ENCODE assay signal across 8 mouse cellular contexts in genomic region chr11:78176402-78176862, GRCm38 (mm10). TPM values are rescaled to one million over a fixed set of nuclear protein-coding genes. Genes with fewer than 3 reads are reported as not detected.
DNase-seq lines count a peak whose midpoint lies in the region; TF ChIP-seq lines count a peak whose summit lies in the region.

Nek8 (minus strand) TSS chr11:78176675.
Tlcd1 (plus strand) TSS chr11:78176711.

- TF ChIP-seq POLR2A in cerebellum, adult 2 months (IDR thresholded peaks at IDR 0.05; ENCODE audit: borderline replicate concordance, insufficient read depth, low read length), result no peak

- peaks cover 5% of the 10 kb centered on the region for H3K4me1 ChIP-seq in cerebellum, adult 2 months (ENCODE audit: control insufficient read depth, insufficient read depth, low read length)
- H3K4me1 ChIP-seq in hindbrain, embryonic 10.5 days (replicated peaks), result peaks cover 52% of the 10 kb centered on the region

- peak; percentile 96 for DNase-seq in Muller cell, postnatal 12 days (ENCODE audit: inconsistent ontology term)
- DNase-seq in cerebellum, adult 2 months, result peak; percentile 78 to 79
- DNase-seq in forelimb bud, embryonic 11.5 days (ENCODE audit: low read depth, low spot score), result peak; percentile 83
- peak; percentile 91 for DNase-seq in hindbrain, embryonic 10.5 days (ENCODE audit: low spot score)
- peak; percentile 83 to 84 for DNase-seq in layer of hippocampus, postnatal 14 days (ENCODE audit: low spot score in 2 of 2)
- peak; percentile 94 for DNase-seq in lung, postnatal 25 days (ENCODE audit: low spot score)
- DNase-seq in ovary, postnatal 36 days (ENCODE audit: low spot score), result peak; percentile 94
- peak; percentile 96 for DNase-seq in thymus, postnatal 25 days

- peaks cover 30% of the 10 kb centered on the region for H3K36me3 ChIP-seq in hindbrain, embryonic 10.5 days

- H3K27ac ChIP-seq in cerebellum, adult 2 months (ENCODE audit: insufficient read depth, low read length), result no peak within 1 kb of the TSS
- H3K27ac ChIP-seq in hindbrain, embryonic 10.5 days, result peak within 1 kb of the TSS; percentile 93

- no peak for TF ChIP-seq CTCF in cerebellum, adult 2 months (IDR thresholded peaks at IDR 0.05; ENCODE audit: borderline replicate concordance, insufficient read depth, low read depth, low read length)

- no peaks in the 10 kb centered on the region for H3K9me3 ChIP-seq in hindbrain, embryonic 10.5 days

- peak within 1 kb of the TSS; percentile 97 for H3K4me3 ChIP-seq in cerebellum, adult 2 months (replicated peaks; ENCODE audit: insufficient read depth, low read depth, low read length)
- H3K4me3 ChIP-seq in hindbrain, embryonic 10.5 days, result peak within 1 kb of the TSS; percentile 62

- no peaks in the 10 kb centered on the region for H3K27me3 ChIP-seq in cerebellum, adult 2 months (ENCODE audit: control insufficient read depth, insufficient read depth, low read length)
- no peaks in the 10 kb centered on the region for H3K27me3 ChIP-seq in hindbrain, embryonic 10.5 days (ENCODE audit: insufficient read depth, poor library complexity, severe bottlenecking)

- under 1% methylated on average over 32 of the region's 32 CpGs for WGBS in cerebellum, adult 2 months
- under 1% methylated on average over 32 of the region's 32 CpGs for WGBS in hindbrain, embryonic 10.5 days

RNA-seq across cellular contexts. Expression of gene Nek8, which starts in this region (rescaled TPM):
- 4.8 and 5.8 TPM in 2 replicates for polyA plus RNA-seq in cerebellum, adult 2 months (2012; rRNA removed)
- 11.3 and 12.1 TPM in 2 replicates for polyA plus RNA-seq in hindbrain, embryonic 10.5 days (2016; fragmentation: Nextera tagmentation; extraction: Ambion mirVana)
- total RNA-seq in layer of hippocampus, postnatal 14 days (2021), result 1 to 10 TPM; 4.2 to 4.7 TPM

RNA-seq across cellular contexts. Expression of gene Tlcd1, which starts in this region (rescaled TPM):
- polyA plus RNA-seq in cerebellum, adult 2 months (2012; rRNA removed), result 147 and 158 TPM in 2 replicates
- 7.0 and 8.9 TPM in 2 replicates for polyA plus RNA-seq in hindbrain, embryonic 10.5 days (2016; fragmentation: Nextera tagmentation; extraction: Ambion mirVana)
- total RNA-seq in layer of hippocampus, postnatal 14 days (2021), result 10 to 100 TPM; 33.0 to 37.0 TPM

Comparison
In these comparisons a context has a peak if more than half of its experiments do, and no peak if none do; other contexts are left out.
1. RNA of gene Tlcd1 (polyA plus RNA-seq): 147 to 158 TPM in cerebellum, adult 2 months; 7.0 to 8.9 TPM in hindbrain, embryonic 10.5 days; every median in the first group is over 10 times any median in the second.
2. Peak in every context shown above with its lines, with median percentiles within 50 percentile points of each other: DNase-seq.